Mouse (Mus musculus) intestine, postnatal 0 days (tissue): Measurements from ENCODE around the gene Nucb1. TPM values are rescaled to one million over a fixed set of nuclear protein-coding genes. Genes with fewer than 3 reads are reported as not detected.
"Not testable (repeated sequence)": the region's sequence is repeated elsewhere in the genome, so short reads cannot be mapped to it uniquely, and the experiment has no call there.

Experiments
- ATAC-seq: fragments of 200-750 bp; cut with Nextera tagmentation; 2 replicates; pipeline ENCODE4 v1.8.0; 2017; ENCODE audit warnings: mild to moderate bottlenecking, moderate TSS enrichment, moderate library complexity
- H3K27ac ChIP-seq: fragments of 300-500 bp; sonication (generic); 2 replicates; pipeline ENCODE4 v1.5.1; 2014; ENCODE audit warnings: mild to moderate bottlenecking, low read depth, low read length, moderate library complexity
- H3K27me3 ChIP-seq: fragments of 300-500 bp; sonication (generic); replicated peaks from 2 replicates; pipeline ENCODE4 v1.6.1; 2014; ENCODE audit warnings: low read length, mixed read lengths; ENCODE audit not compliant: control insufficient read depth, insufficient read depth
- H3K36me3 ChIP-seq: fragments of 300-500 bp; sonication (generic); 2 replicates; pipeline ENCODE4 v1.6.1; 2014; ENCODE audit warnings: mild to moderate bottlenecking, moderate library complexity; ENCODE audit not compliant: control insufficient read depth, insufficient read depth
- H3K4me1 ChIP-seq: fragments of 300-500 bp; sonication (generic); replicated peaks from 2 replicates; pipeline ENCODE4 v1.6.1; 2014; ENCODE audit warnings: antibody characterized with exemption, low read length, mixed read lengths; ENCODE audit not compliant: control insufficient read depth, insufficient read depth
- H3K4me2 ChIP-seq: fragments of 300-500 bp; sonication (generic); replicated peaks from 2 replicates; pipeline ENCODE4 v1.6.1; 2014; ENCODE audit warnings: low read depth, mild to moderate bottlenecking, moderate library complexity
- H3K4me3 ChIP-seq: fragments of 300-500 bp; sonication (generic); 2 replicates; pipeline ENCODE4 v1.5.1; 2014; ENCODE audit warnings: low read depth, low read length
- H3K9ac ChIP-seq: fragments of 300-500 bp; sonication (generic); 2 replicates; pipeline ENCODE4 v1.6.1; 2014; ENCODE audit warnings: mild to moderate bottlenecking, low read depth, low read length
- H3K9me3 ChIP-seq: fragments of 300-500 bp; sonication (generic); 2 replicates; pipeline ENCODE4 v1.6.1; 2016; ENCODE audit warnings: mixed run types; ENCODE audit not compliant: control insufficient read depth
- CTCF ChIP-seq: sonication (generic); IDR thresholded peaks from 2 replicates; pipeline ENCODE4 v1.5.1; 2016; ENCODE audit warnings: low read depth, mild to moderate bottlenecking, control low read depth, antibody characterized with exemption, moderate library complexity
- WGBS: fragments of 180-500 bp; shearing (Covaris S2); extraction: QIAGEN DNeasy Blood & Tissue Kit; methylation state at CpG from one replicate; pipeline ENCODE4 v1.1.7; 2014; 5-methylcytosine and 5-hydroxymethylcytosine counted together
- polyA plus RNA-seq: library from polyadenylated mRNA; unstranded; fragments of >200 nt; fragmentation: Nextera tagmentation; extraction: Ambion mirVana; gene quantifications from 2 replicates; pipeline ENCODE4 v1.2.1, GENCODE M21; 2015

The Nucb1 gene
- polyA plus RNA-seq, 1 experiment from 2014 or later = 199 TPM

GRCm38 (mm10) chr7:45481374-45481927, 28.8 kb downstream of the Nucb1 start, which contains the start of gene Tulp2:
Tulp2 (plus strand) TSS chr7:45481877.
- no peak within 1 kb of the TSS for H3K9ac ChIP-seq
- H3K27me3 ChIP-seq = no peaks in the 10 kb centered on the region
- 50% methylated on average over 15 of the region's 15 CpGs for WGBS
- TF ChIP-seq CTCF = no peak
- no peak within 1 kb of the TSS for H3K4me3 ChIP-seq
- H3K4me2 ChIP-seq = no peak within 1 kb of the TSS
- H3K9me3 ChIP-seq = no peaks in the 10 kb centered on the region
- H3K36me3 ChIP-seq = no peaks in the 10 kb centered on the region
- H3K27ac ChIP-seq = no peak within 1 kb of the TSS
- H3K4me1 ChIP-seq = no peaks in the 10 kb centered on the region
- peak; percentile 67 for ATAC-seq

GRCm38 (mm10) chr7:45480310-45480709, 29.9 kb downstream of the Nucb1 start:
- H3K36me3 ChIP-seq, H3K9ac ChIP-seq, H3K9me3 ChIP-seq, H3K27me3 ChIP-seq, H3K4me2 ChIP-seq, H3K4me3 ChIP-seq, H3K4me1 ChIP-seq, H3K27ac ChIP-seq, ATAC-seq: not testable (repeated sequence)
- 76% methylated on average over 3 of the region's 4 CpGs for WGBS

DNA sequence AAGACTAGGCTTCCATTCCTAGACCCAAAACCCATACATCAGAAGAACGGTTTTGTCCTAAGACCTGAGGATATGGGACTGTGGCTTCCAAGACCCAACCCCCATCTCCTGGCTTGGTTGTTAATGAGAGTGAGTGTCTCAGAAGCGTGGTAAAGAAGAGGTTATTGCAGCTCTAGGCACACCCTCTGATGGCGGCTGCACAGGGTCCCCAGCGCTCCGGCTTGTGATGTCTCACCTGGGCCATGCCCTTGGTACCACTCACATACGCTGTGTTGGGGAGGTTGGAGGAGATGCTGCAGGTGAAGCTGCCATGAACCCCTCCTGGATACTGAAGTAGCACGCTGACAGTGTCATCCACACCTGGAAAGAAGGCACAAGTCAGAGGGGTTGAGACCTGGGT, 31.4 kb downstream of the Nucb1 start:
- Histone ChIP-seq H3K9ac (no peak overlapping the region), H3K36me3 (no peaks in the 10 kb centered on the region), H3K27me3 (no peaks in the 10 kb centered on the region), H3K9me3 (no peaks in the 10 kb centered on the region), H3K27ac (no peak overlapping the region), H3K4me1 (no peaks in the 10 kb centered on the region), H3K4me2 (no peak overlapping the region), H3K4me3 (no peak overlapping the region)
- 93% methylated on average over 7 of the region's 7 CpGs for WGBS
- no peak for TF ChIP-seq CTCF
- no peak for ATAC-seq

DNA sequence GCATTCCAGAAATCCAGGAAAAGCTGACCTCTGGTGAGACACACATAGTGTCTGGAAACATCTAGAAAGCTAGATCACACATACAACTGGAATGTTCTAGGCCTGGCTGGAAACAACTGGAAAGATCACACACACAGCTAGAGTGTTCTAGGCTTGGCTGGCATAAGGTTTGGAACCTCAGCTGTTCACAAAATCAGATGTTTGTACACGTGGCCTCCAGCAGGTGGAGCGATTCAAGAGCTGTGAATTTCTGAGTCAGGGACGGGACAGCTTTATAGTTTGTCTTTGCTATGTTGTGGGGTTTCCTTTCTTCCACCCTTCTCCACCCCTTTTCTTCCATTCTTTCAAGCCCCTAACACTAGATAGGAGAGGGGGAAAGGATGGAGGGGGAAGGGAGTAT, 33.2 kb downstream of the Nucb1 start:
- peak; percentile 88 for TF ChIP-seq CTCF
- peak; percentile 28; the same call in 1 of the 2 replicates for ATAC-seq
- H3K9me3 ChIP-seq = no peaks in the 10 kb centered on the region
- no peaks in the 10 kb centered on the region for H3K4me1 ChIP-seq
- H3K36me3 ChIP-seq = no peaks in the 10 kb centered on the region
- H3K27me3 ChIP-seq = no peaks in the 10 kb centered on the region
- WGBS = 12% methylated on average over 3 of the region's 3 CpGs
- H3K9ac ChIP-seq = no peak overlapping the region
- H3K4me2 ChIP-seq = no peak overlapping the region
- H3K4me3 ChIP-seq = no peak overlapping the region
- no peak overlapping the region for H3K27ac ChIP-seq

- TF ChIP-seq CTCF = no peak
- Histone ChIP-seq H3K27ac (no peak overlapping the region), H3K27me3 (no peaks in the 10 kb centered on the region), H3K4me2 (no peak overlapping the region), H3K9me3 (no peaks in the 10 kb centered on the region), H3K4me1 (no peaks in the 10 kb centered on the region), H3K4me3 (no peak overlapping the region), H3K36me3 (no peaks in the 10 kb centered on the region), H3K9ac (no peak overlapping the region)
- no peak for ATAC-seq
- 49% methylated on average over 1 of the region's 1 CpGs for WGBS
Measured at GRCm38 (mm10) chr7:45476453-45476852, 33.8 kb downstream of the Nucb1 start.

- no peak for TF ChIP-seq CTCF
- no peak overlapping the region for H3K9ac ChIP-seq
- H3K36me3 ChIP-seq = no peaks in the 10 kb centered on the region
- peak overlapping the region; percentile 17 for H3K4me3 ChIP-seq
- H3K4me2 ChIP-seq = peak overlapping the region; percentile 59
- peak; percentile 69 for ATAC-seq
- H3K27ac ChIP-seq = peak overlapping the region; percentile 69; the same call in 1 of the 2 replicates
- no peaks in the 10 kb centered on the region for H3K4me1 ChIP-seq
- H3K9me3 ChIP-seq = no peaks in the 10 kb centered on the region
- H3K27me3 ChIP-seq = no peaks in the 10 kb centered on the region
- 32% methylated on average over 16 of the region's 16 CpGs for WGBS
Measured at GRCm38 (mm10) chr7:45475291-45475969, 34.8 kb downstream of the Nucb1 start.
